Mouse (Mus musculus) testis, postnatal 10 days (tissue): ENCODE results near the gene Cd5.

Experiments
- DNase-seq: peaks from one replicate; pipeline ENCODE4 v3.0.0; 2021; ENCODE audit warnings: low spot score

Cd5 gene

DNA sequence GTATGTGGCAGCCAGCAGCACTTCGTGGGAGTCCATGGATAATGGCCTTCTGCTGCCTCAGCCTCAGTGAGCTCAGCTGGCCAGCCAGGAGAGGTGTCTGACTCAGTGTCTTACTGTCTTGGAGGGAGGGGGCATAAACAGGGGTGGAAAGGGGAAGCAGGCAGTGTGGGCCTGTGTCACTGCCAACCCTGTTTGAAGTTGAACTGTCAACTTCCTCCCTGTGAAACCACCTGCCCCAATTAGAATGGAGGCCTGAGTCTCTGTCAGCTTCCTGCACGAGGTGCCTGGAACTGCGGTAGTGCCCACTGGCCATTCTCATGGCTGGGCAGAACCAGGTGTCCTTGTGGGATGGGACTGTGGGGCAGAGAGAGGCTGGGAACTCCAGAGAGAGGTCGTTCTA is at the start of gene Cd5:
Gene Cd5 (minus strand): TSS at position 192 of the 400 bp plus-strand sequence.
- DNase-seq = no peak

- no peak for DNase-seq
These were observed 49.4 kb upstream of the Cd5 start for GRCm38 (mm10) chr19:10788242-10788641.

DNA sequence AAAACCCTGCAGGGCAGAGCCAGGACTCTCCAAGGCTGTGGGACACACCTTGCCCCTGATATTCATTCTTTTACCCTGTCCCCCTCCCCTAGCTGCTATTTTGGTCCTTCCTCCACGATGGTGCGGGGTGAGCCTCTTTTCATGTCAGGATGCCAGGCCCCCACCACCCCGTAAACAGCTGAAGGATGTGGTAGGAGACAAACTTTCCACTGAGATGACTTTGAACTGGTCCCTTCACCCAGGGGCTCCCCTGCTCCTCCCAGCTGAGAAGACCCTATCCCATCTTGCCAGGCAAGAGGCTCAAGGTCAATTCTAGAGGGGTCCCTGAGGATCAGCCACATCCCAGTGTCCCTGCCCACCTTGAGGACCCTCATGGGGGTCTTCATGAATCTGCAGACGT is 48.6 kb upstream of the Cd5 start:
- DNase-seq = no peak

GRCm38 (mm10) chr19:10786753-10787152 is 48.0 kb upstream of the Cd5 start:
- peak; percentile 76 for DNase-seq

DNA sequence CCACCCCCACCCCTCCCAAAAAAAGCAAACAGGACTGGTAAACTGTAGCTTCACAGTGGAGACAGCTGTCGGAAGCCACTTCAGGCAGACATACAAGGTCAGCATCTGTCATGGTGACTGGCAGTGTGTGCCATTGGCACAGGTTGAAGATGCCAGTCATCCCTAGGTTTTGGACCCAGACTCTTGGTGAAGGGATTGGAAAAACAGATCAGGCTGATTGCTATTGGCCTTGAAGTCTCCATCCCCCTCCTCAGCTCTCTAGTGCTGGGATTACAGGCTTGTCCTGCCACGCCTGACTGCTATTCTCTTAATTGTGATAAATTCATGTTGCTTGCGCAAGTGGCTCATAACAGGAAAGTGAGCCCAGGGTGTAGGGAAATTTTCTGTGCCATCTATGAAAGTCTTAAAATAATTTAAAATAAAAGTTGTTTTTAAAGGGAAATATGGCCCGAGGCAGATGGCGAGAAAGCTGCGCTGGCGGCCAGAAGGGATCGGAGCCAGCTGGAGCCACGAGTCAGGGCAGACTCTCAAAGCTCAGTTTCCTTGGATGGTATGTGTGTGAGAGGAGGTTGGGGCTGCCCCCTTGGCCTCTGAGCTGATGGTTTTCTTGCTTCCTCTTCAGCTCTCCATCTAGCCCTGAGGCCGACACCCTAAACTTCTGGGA is 46.1 kb upstream of the Cd5 start:
- no peak for DNase-seq

DNA sequence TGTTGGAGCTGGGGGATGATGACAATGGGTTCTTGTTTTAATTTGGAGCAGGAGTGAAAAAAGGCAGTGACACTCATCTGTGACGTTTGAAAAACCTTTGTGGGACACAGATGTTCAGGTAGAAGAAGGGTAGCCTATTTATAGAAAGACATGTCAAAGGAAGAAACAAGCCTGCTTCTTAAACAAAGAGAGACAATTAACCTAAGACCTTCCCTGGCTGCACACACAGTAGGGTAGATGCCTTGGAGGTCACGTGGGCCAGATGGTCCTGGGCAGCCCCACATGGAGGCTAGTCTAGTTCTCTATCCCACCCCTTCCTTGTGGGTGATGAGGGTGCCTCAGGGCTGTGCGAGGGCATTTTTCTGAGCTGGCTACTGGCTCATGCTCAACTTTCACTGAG is 45.3 kb upstream of the Cd5 start:
- DNase-seq = no peak

GRCm38 (mm10) chr19:10783168-10783567 is 44.4 kb upstream of the Cd5 start:
- DNase-seq = no peak

GRCm38 (mm10) chr19:10781641-10782040 is 42.8 kb upstream of the Cd5 start:
- DNase-seq = no peak

DNA sequence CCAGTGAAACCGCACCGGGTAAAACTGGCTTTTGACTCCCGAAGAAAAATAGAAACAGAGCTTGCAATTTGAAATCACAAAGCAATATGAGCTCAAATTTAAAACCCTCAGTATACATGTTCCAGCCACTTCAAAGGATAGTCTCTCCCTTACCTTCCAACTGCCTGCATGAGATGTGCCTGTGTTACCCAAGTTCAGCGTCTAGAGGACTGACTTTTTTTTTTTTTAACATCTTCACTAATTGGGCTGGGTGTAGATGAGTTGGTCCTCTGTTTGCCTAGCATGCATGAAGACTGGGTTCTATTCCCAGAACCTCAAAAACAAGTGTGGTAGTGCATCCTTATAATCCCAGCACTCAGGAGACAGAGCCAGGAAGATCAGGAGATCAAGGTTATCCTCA is 38.1 kb upstream of the Cd5 start:
- no peak for DNase-seq

- DNase-seq = no peak
These were observed 35.3 kb upstream of the Cd5 start for GRCm38 (mm10) chr19:10774141-10774540.

GRCm38 (mm10) chr19:10773384-10773783 is 34.6 kb upstream of the Cd5 start:
- no peak for DNase-seq

DNA sequence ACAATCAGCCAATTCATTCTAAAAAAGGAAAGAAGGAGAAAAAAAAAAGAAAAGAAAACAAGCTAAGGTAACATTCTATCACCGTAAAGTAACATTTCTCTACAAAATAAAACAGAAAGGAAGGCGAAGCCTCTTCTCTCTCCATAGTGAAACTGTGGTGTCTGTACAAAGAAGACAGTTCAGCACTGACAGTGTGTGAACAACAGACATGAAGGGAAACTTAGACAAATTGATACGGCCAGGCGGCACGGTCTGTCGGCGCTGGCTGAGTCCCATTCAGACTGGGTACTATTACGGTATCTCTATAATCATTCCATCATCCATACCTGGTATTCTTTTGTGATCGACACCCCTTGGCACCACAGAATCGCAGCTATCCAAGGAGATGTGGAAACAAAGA is 34.1 kb upstream of the Cd5 start:
- no peak for DNase-seq

DNA sequence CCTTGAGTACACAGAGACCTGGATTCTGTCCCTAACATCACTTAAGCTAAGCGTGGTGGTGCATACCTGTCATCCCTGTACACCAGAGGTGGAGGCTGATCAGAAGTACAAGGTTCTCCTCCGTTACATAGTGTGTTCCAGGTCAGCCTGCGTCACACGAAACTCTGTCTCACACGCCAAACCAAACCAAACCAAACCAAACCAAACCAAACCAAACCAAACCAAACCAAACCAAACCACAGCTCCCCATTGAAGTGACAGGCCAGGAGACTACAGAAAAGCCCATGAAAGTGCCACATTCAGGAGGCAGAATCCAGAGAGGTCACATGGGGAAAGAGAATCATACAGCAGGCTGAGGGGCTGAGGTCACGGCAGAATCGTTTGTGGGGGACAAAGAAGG is 33.2 kb upstream of the Cd5 start:
- DNase-seq = no peak

DNA sequence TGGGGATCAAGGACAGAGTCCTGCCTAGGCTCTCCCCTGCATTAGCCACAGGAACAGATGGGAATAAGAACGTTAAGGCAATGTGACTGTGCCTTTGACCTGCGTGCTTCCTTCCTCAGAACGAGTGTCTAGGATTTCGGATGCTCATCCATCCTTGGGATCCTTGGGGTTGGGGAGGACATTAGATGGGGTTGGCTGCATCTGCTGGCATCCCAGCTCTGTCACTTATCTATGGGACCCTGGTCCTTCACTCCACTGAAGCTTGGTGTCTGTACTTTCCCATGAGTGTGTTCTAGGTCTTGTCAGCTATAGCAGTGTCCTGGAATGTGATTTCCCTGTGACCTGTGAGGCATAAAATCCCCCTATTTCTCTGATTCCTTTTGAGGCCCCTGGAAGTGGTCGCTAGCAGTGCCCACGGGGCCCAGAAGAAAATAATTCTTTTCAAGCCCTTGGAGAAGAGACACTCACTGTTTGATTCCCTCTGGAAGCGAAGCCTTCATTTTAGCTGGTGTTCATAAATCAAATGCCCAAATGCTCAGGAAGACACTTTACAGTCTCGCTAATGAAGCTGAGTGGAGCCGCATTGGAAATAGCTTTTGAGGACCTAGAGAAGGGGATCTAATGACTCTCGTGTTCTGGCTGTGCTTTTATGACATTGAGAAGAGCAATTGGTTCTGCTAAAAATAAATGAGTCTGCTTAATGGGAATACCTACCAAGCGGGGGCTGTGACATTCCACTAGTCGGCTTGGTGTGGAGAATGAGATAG is 30.8 kb upstream of the Cd5 start:
- no peak for DNase-seq

GRCm38 (mm10) chr19:10768694-10769428 is 30.1 kb upstream of the Cd5 start:
- DNase-seq = no peak

DNA sequence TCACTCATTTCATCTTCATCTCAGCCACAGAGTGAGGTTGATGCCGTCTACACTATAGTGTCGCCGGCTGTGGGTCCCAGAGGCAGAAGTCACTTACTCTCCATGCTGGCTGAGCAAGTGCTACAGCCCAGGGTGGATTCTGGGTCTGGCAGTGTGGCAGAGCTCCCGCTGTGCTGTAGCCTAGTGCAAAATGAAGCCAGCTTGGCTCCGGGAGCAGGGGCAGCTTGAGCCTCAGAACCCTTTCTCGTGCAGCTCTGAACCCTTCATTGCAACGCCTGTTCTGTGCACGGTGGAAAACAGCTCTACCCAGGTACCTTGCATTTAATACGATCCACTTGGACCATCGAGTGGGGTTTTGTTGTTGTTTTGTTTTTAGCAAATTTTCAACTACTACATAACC is 28.8 kb upstream of the Cd5 start:
- DNase-seq = no peak

DNA sequence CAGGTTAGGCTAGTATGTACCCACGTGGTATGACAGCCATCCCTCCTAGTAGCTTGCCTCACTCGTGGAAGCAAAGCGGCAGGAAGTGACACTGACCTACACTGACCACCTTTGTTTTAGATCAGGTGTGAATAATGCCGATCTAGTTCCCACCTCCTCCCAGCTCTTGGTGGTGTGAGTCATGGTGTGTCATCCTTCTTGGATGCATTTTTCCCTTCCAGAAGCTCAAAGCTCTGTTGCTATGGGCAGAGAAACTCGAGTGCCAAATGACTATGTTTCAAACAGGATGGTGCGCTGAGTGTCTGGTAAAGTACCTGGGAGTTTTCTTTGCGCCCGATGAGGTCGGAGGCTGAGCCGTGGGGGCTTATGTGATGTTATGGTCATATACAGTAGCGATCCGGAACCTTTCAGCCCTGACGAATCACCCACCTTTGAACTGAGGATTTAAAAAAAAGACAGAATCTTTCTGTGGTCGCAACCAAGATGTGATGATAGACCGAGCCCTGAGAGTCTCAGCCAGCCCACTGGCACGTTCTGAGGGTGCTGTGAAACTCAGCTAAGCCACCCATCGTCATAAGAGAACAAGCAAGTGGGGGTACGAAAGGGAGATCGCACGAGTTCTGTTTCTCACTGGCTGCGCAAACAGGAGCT is 24.7 kb upstream of the Cd5 start:
- DNase-seq = no peak

- DNase-seq = no peak
These were observed 23.7 kb upstream of the Cd5 start for GRCm38 (mm10) chr19:10762468-10762867.

DNA sequence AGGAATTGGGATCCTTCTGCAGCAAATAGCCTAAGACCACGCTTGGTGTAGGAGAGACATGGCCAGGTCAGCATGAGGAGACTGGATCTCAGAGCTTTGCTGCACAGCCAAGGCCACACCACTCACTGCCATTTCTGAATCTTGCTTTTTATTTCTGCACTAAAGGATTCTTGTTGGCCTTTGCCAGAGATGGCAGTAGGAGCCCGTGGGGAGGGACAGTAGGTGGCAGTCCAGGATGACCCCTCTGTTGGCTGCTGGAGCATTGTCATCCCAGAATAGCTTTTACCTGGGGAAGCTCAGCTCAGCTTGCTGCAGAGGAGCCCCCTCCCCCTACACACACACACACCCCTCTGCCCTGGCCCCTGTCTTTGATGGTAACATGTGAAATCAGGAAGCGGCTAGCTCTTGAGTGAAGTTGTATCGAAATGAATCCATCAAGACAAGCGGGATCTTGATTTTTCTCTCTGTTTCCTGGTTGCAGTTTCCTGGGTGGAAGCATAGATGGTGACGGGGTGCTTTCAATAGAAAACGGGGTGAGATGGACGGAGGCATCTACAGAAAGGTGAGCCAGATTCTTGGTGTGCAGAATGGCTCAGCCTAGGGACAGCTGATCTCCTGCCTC is 23.1 kb upstream of the Cd5 start:
- no peak for DNase-seq

- no peak for DNase-seq
These were observed 21.4 kb upstream of the Cd5 start for GRCm38 (mm10) chr19:10759983-10760831.

- no peak for DNase-seq
These were observed 20.7 kb upstream of the Cd5 start for GRCm38 (mm10) chr19:10759525-10759924.
